Mouse (Mus musculus): ENCODE results near the gene Tbx19.

Tbx19 gene

GRCm38 (mm10) chr1:165160723-165161405 is at the start of gene Tbx19:
Tbx19 (minus strand) TSS chr1:165160773.
- DNase-seq (ENCODE audit: low spot score), result no peak

- DNase-seq (ENCODE audit: low spot score), result no peak
These were observed 45.0 kb upstream of the Tbx19 start for GRCm38 (mm10) chr1:165205591-165205990.

GRCm38 (mm10) chr1:165203488-165204035 is 43.0 kb upstream of the Tbx19 start:
- no peak for DNase-seq (ENCODE audit: low spot score)

GRCm38 (mm10) chr1:165201445-165202012 is 41.0 kb upstream of the Tbx19 start:
- DNase-seq (ENCODE audit: low spot score), result no peak

GRCm38 (mm10) chr1:165200748-165201147 is 40.2 kb upstream of the Tbx19 start:
- DNase-seq (ENCODE audit: low spot score), result no peak

GRCm38 (mm10) chr1:165199639-165200038 is 39.1 kb upstream of the Tbx19 start:
- DNase-seq (ENCODE audit: low spot score), result no peak

- no peak for DNase-seq (ENCODE audit: low spot score)
These were observed 38.4 kb upstream of the Tbx19 start for GRCm38 (mm10) chr1:165198951-165199350.

- DNase-seq (ENCODE audit: low spot score), result no peak
These were observed 37.3 kb upstream of the Tbx19 start for GRCm38 (mm10) chr1:165197875-165198274.

GRCm38 (mm10) chr1:165195396-165195960 is 34.9 kb upstream of the Tbx19 start:
- no peak for DNase-seq (ENCODE audit: low spot score)

GRCm38 (mm10) chr1:165194662-165195013 is 34.1 kb upstream of the Tbx19 start:
- no peak for DNase-seq (ENCODE audit: low spot score)

GRCm38 (mm10) chr1:165193880-165194661 is 33.5 kb upstream of the Tbx19 start, which contains the start of gene Sft2d2:
Sft2d2 (minus strand) TSS chr1:165194438.
- peak; percentile 91 for DNase-seq (ENCODE audit: low spot score)

- no peak for DNase-seq (ENCODE audit: low spot score)
These were observed 32.9 kb upstream of the Tbx19 start for GRCm38 (mm10) chr1:165193426-165193825.

- DNase-seq (ENCODE audit: low spot score), result no peak
These were observed 32.2 kb upstream of the Tbx19 start for GRCm38 (mm10) chr1:165192714-165193264.

GRCm38 (mm10) chr1:165192102-165192501 is 31.5 kb upstream of the Tbx19 start:
- no peak for DNase-seq (ENCODE audit: low spot score)

GRCm38 (mm10) chr1:165191611-165192010 is 31.0 kb upstream of the Tbx19 start:
- DNase-seq (ENCODE audit: low spot score), result no peak

- no peak for DNase-seq (ENCODE audit: low spot score)
These were observed 30.1 kb upstream of the Tbx19 start for GRCm38 (mm10) chr1:165190571-165191273.

GRCm38 (mm10) chr1:165190068-165190467 is 29.5 kb upstream of the Tbx19 start:
- no peak for DNase-seq (ENCODE audit: low spot score)

GRCm38 (mm10) chr1:165188806-165189580 is 28.4 kb upstream of the Tbx19 start:
- no peak for DNase-seq (ENCODE audit: low spot score)

- no peak for DNase-seq (ENCODE audit: low spot score)
These were observed 26.8 kb upstream of the Tbx19 start for GRCm38 (mm10) chr1:165187357-165187756.

- DNase-seq (ENCODE audit: low spot score), result no peak
These were observed 25.9 kb upstream of the Tbx19 start for GRCm38 (mm10) chr1:165186491-165186890.

- no peak for DNase-seq (ENCODE audit: low spot score)
These were observed 24.5 kb upstream of the Tbx19 start for GRCm38 (mm10) chr1:165185116-165185515.
